Mouse (Mus musculus): ENCODE data around the gene Adk. TPM values are rescaled to one million over a fixed set of nuclear protein-coding genes. Genes with fewer than 3 reads are reported as not detected.
"Not testable (repeated sequence)": the region's sequence is repeated elsewhere in the genome, so short reads cannot be mapped to it uniquely, and the experiment has no call there.

Adk gene
- polyA plus RNA-seq, 1 experiment from 2014 or later: 180 TPM

GRCm38 (mm10) chr14:21484199-21484598 lies 431.8 kb downstream of the Adk start:
- Histone ChIP-seq H3K4me3 (ENCODE audit: low read depth, low read length) (no peak overlapping the region), H3K9ac (ENCODE audit: low read length) (no peak overlapping the region), H3K36me3 (ENCODE audit: control insufficient read depth, insufficient read depth, low read length) (no peaks in the 10 kb centered on the region), H3K9me3 (ENCODE audit: control insufficient read depth, low read length) (no peaks in the 10 kb centered on the region), H3K4me1 (replicated peaks; ENCODE audit: control insufficient read depth, insufficient read depth, low read length) (no peaks in the 10 kb centered on the region), H3K27ac (ENCODE audit: low read depth) (no peak overlapping the region), H3K27me3 (replicated peaks; ENCODE audit: control insufficient read depth, insufficient read depth, low read length) (no peaks in the 10 kb centered on the region), H3K4me2 (ENCODE audit: low read length) (no peak overlapping the region)
- no peak for DNase-seq (ENCODE audit: low spot score)
- ATAC-seq (replicated peaks; ENCODE audit: low FRiP score, low TSS enrichment, low read depth): no peak
- 80% methylated on average over 2 of the region's 2 CpGs for WGBS

- ATAC-seq (replicated peaks; ENCODE audit: low FRiP score, low TSS enrichment, low read depth) (no peak), DNase-seq (ENCODE audit: low spot score) (no peak)
- Histone ChIP-seq H3K27me3 (replicated peaks; ENCODE audit: control insufficient read depth, insufficient read depth, low read length) (no peaks in the 10 kb centered on the region), H3K4me2 (ENCODE audit: low read length) (no peak overlapping the region), H3K9me3 (ENCODE audit: control insufficient read depth, low read length) (no peaks in the 10 kb centered on the region), H3K36me3 (ENCODE audit: control insufficient read depth, insufficient read depth, low read length) (no peaks in the 10 kb centered on the region), H3K4me3 (ENCODE audit: low read depth, low read length) (no peak overlapping the region), H3K4me1 (replicated peaks; ENCODE audit: control insufficient read depth, insufficient read depth, low read length) (no peaks in the 10 kb centered on the region), H3K9ac (ENCODE audit: low read length) (no peak overlapping the region), H3K27ac (ENCODE audit: low read depth) (no peak overlapping the region)
- 81% methylated on average over 10 of the region's 10 CpGs for WGBS
Measured at GRCm38 (mm10) chr14:21484693-21485092, 432.3 kb downstream of the Adk start.

- ATAC-seq (replicated peaks; ENCODE audit: low FRiP score, low TSS enrichment, low read depth) (no peak), DNase-seq (ENCODE audit: low spot score) (no peak)
Measured at GRCm38 (mm10) chr14:21485961-21486520, 433.7 kb downstream of the Adk start.

DNA sequence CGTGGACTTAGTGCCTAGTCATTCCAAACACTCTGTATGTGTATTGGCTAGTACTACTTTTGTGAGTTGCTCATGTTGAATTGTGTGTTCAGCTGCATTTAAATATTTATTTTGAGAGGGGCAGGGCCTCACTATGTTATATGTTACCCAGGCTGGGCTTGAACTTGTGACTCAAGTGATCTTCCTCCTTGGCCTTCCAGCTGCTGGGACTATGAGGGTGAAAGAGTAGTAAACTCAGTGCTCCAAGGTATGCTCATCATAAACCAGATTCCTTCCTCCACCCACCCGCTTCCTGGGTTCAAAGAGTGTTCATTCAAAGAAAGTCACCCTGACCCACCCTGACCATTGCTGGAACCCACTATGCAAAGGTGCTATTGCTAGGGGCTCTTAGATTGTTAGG lies 434.8 kb downstream of the Adk start:
- DNase-seq (ENCODE audit: low spot score); H3K27ac ChIP-seq (ENCODE audit: low read depth); H3K4me3 ChIP-seq (ENCODE audit: low read depth, low read length); H3K9ac ChIP-seq (ENCODE audit: low read length); H3K4me1 ChIP-seq (replicated peaks; ENCODE audit: control insufficient read depth, insufficient read depth, low read length); H3K36me3 ChIP-seq (ENCODE audit: control insufficient read depth, insufficient read depth, low read length); H3K9me3 ChIP-seq (ENCODE audit: control insufficient read depth, low read length); ATAC-seq (replicated peaks; ENCODE audit: low FRiP score, low TSS enrichment, low read depth); H3K27me3 ChIP-seq (replicated peaks; ENCODE audit: control insufficient read depth, insufficient read depth, low read length); H3K4me2 ChIP-seq (ENCODE audit: low read length): not testable (repeated sequence)
- WGBS: 98% methylated on average over 2 of the region's 2 CpGs

More at GRCm38 (mm10) chr14:21485961-21486520, 433.7 kb downstream of the Adk start:
- Histone ChIP-seq H3K4me3 (ENCODE audit: low read depth, low read length) (no peak overlapping the region), H3K9ac (ENCODE audit: low read length) (no peak overlapping the region), H3K27me3 (replicated peaks; ENCODE audit: control insufficient read depth, insufficient read depth, low read length) (no peaks in the 10 kb centered on the region), H3K36me3 (ENCODE audit: control insufficient read depth, insufficient read depth, low read length) (no peaks in the 10 kb centered on the region), H3K9me3 (ENCODE audit: control insufficient read depth, low read length) (no peaks in the 10 kb centered on the region), H3K4me1 (replicated peaks; ENCODE audit: control insufficient read depth, insufficient read depth, low read length) (no peaks in the 10 kb centered on the region), H3K27ac (ENCODE audit: low read depth) (no peak overlapping the region), H3K4me2 (ENCODE audit: low read length) (no peak overlapping the region)
- WGBS: 92% methylated on average over 3 of the region's 3 CpGs

DNA sequence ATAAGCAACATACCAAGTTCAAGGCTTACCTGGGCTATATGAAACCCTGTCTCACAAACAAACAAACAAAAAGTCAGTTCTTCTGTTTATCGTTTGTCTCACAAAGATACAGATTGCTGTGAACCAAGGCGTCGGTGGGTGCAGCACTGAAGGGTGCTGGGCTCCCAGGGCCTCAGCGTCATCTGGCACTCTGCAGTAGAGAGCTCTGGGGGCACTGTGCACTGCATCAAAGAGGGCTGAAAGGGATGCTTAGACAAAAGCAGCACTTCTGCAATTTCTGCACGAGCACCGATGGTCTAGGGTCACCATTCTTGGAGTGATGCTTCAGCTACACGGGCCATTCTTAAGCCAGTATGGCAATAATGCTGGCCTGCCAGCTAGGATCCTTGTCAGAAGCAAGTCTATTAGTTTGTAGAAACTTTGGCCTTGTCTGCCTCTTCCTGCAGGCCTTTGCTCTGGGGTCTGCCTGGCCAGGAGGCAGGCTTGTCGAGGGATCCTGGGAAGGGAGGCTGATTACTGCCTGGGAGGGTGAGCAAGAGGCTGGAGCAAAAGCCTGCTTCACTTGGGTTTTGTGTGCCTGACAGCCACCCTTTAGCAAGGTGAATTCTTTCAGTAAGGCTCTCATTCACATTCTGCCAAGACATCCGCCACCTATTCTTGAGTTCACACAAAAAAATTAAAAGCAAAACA lies 436.2 kb downstream of the Adk start:
- H3K27me3 ChIP-seq (replicated peaks; ENCODE audit: control insufficient read depth, insufficient read depth, low read length); H3K4me3 ChIP-seq (ENCODE audit: low read depth, low read length); H3K4me1 ChIP-seq (replicated peaks; ENCODE audit: control insufficient read depth, insufficient read depth, low read length); H3K9ac ChIP-seq (ENCODE audit: low read length); ATAC-seq (replicated peaks; ENCODE audit: low FRiP score, low TSS enrichment, low read depth); H3K27ac ChIP-seq (ENCODE audit: low read depth); H3K9me3 ChIP-seq (ENCODE audit: control insufficient read depth, low read length); H3K36me3 ChIP-seq (ENCODE audit: control insufficient read depth, insufficient read depth, low read length); DNase-seq (ENCODE audit: low spot score); H3K4me2 ChIP-seq (ENCODE audit: low read length): not testable (repeated sequence)
- 83% methylated on average over 7 of the region's 9 CpGs for WGBS

GRCm38 (mm10) chr14:21489116-21489485 lies 436.7 kb downstream of the Adk start:
- no peak overlapping the region for H3K27ac ChIP-seq (ENCODE audit: low read depth)
- ATAC-seq (replicated peaks; ENCODE audit: low FRiP score, low TSS enrichment, low read depth): no peak
- DNase-seq (ENCODE audit: low spot score): no peak
- no peaks in the 10 kb centered on the region for H3K9me3 ChIP-seq (ENCODE audit: control insufficient read depth, low read length)
- WGBS: 78% methylated on average over 3 of the region's 3 CpGs
- no peak overlapping the region for H3K9ac ChIP-seq (ENCODE audit: low read length)
- no peak overlapping the region for H3K4me3 ChIP-seq (ENCODE audit: low read depth, low read length)
- H3K36me3 ChIP-seq (ENCODE audit: control insufficient read depth, insufficient read depth, low read length): no peaks in the 10 kb centered on the region
- no peaks in the 10 kb centered on the region for H3K4me1 ChIP-seq (replicated peaks; ENCODE audit: control insufficient read depth, insufficient read depth, low read length)
- H3K27me3 ChIP-seq (replicated peaks; ENCODE audit: control insufficient read depth, insufficient read depth, low read length): no peaks in the 10 kb centered on the region
- H3K4me2 ChIP-seq (ENCODE audit: low read length): no peak overlapping the region

DNA sequence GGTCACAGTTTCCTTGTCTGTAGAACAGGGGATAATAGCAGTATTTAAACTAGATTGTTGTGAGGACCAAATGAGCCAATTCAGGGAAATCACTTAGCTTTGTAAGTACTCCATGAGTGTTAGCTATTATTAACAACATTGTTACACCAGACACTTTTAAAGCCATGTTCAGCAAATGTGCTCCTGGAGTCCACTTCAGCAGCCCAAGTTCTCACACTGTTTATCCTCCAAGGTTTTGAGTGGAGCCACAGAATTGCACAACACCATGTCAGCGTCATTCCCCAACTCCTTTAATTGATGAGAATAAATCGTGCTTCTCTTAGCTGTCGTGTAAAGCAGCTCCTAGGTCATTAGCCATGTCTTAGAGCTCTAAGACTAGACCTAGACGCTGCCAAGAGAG lies 437.8 kb downstream of the Adk start:
- Histone ChIP-seq H3K27me3 (replicated peaks; ENCODE audit: control insufficient read depth, insufficient read depth, low read length) (no peaks in the 10 kb centered on the region), H3K4me2 (ENCODE audit: low read length) (no peak overlapping the region), H3K36me3 (ENCODE audit: control insufficient read depth, insufficient read depth, low read length) (no peaks in the 10 kb centered on the region), H3K27ac (ENCODE audit: low read depth) (no peak overlapping the region), H3K4me1 (replicated peaks; ENCODE audit: control insufficient read depth, insufficient read depth, low read length) (no peaks in the 10 kb centered on the region), H3K9me3 (ENCODE audit: control insufficient read depth, low read length) (no peaks in the 10 kb centered on the region), H3K9ac (ENCODE audit: low read length) (no peak overlapping the region), H3K4me3 (ENCODE audit: low read depth, low read length) (no peak overlapping the region)
- 51% methylated on average over 4 of the region's 4 CpGs for WGBS
- ATAC-seq (replicated peaks; ENCODE audit: low FRiP score, low TSS enrichment, low read depth) (no peak), DNase-seq (ENCODE audit: low spot score) (no peak)
